Mouse (Mus musculus): ENCODE data around the gene Otp. TPM values are rescaled to one million over a fixed set of nuclear protein-coding genes. Genes with fewer than 3 reads are reported as not detected.

Gene Otp
- polyA plus RNA-seq, 1 experiment from 2014 or later = not detected

- H3K9ac ChIP-seq = no peak overlapping the region
- no peaks in the 10 kb centered on the region for H3K36me3 ChIP-seq
- 2% methylated on average over 8 of the region's 8 CpGs for whole genome bisulfite sequencing
- ATAC-seq (ENCODE audit: insufficient number of reproducible peaks, low FRiP score) = no peak
- peaks cover 75% of the 10 kb centered on the region for H3K27me3 ChIP-seq (replicated peaks)
- no peak overlapping the region for H3K27ac ChIP-seq (ENCODE audit: poor library complexity, severe bottlenecking)
- H3K9me3 ChIP-seq (replicated peaks) = no peaks in the 10 kb centered on the region
- 0 out of 2 replicates have a peak overlapping the region, but pooled peaks have one; percentile 47 for H3K4me2 ChIP-seq
- peak overlapping the region; percentile 20 for H3K4me3 ChIP-seq
- peaks cover 10% of the 10 kb centered on the region for H3K4me1 ChIP-seq (replicated peaks)
Measured at GRCm38 (mm10) chr13:94874039-94874425, 1.4 kb upstream of the Otp start.

- Histone ChIP-seq H3K27me3 (replicated peaks) (peaks cover 69% of the 10 kb centered on the region), H3K9me3 (replicated peaks) (no peaks in the 10 kb centered on the region), H3K27ac (ENCODE audit: poor library complexity, severe bottlenecking) (no peak overlapping the region), H3K4me2 (peak overlapping the region; percentile 6; the same call in 1 of the 2 replicates), H3K4me1 (replicated peaks) (peaks cover 10% of the 10 kb centered on the region), H3K36me3 (no peaks in the 10 kb centered on the region), H3K9ac (no peak overlapping the region), H3K4me3 (no peak overlapping the region)
- 0 out of 2 replicates have a peak, but pooled peaks have one; percentile 15 for ATAC-seq (ENCODE audit: insufficient number of reproducible peaks, low FRiP score)
- WGBS = 2% methylated on average over 23 of the region's 23 CpGs
Measured at GRCm38 (mm10) chr13:94874656-94875395, 576 bp upstream of the Otp start.

GRCm38 (mm10) chr13:94876286-94877210, 1.1 kb downstream of the Otp start:
- WGBS = 2% methylated on average over 30 of the region's 30 CpGs
- H3K36me3 ChIP-seq = no peaks in the 10 kb centered on the region
- no peak overlapping the region for H3K9ac ChIP-seq
- peaks cover 10% of the 10 kb centered on the region for H3K4me1 ChIP-seq (replicated peaks)
- peaks cover 69% of the 10 kb centered on the region for H3K27me3 ChIP-seq (replicated peaks)
- ATAC-seq (ENCODE audit: insufficient number of reproducible peaks, low FRiP score) = no peak
- H3K4me2 ChIP-seq = no peak overlapping the region
- H3K9me3 ChIP-seq (replicated peaks) = no peaks in the 10 kb centered on the region
- H3K4me3 ChIP-seq = no peak overlapping the region
- no peak overlapping the region for H3K27ac ChIP-seq (ENCODE audit: poor library complexity, severe bottlenecking)

- WGBS = under 1% methylated on average over 27 of the region's 27 CpGs
- H3K27ac ChIP-seq (ENCODE audit: poor library complexity, severe bottlenecking) = no peak overlapping the region
- no peak overlapping the region for H3K4me2 ChIP-seq
- H3K9ac ChIP-seq = no peak overlapping the region
- no peak for ATAC-seq (ENCODE audit: insufficient number of reproducible peaks, low FRiP score)
- no peak overlapping the region for H3K4me3 ChIP-seq
- no peaks in the 10 kb centered on the region for H3K9me3 ChIP-seq (replicated peaks)
- no peaks in the 10 kb centered on the region for H3K36me3 ChIP-seq
- peaks cover 10% of the 10 kb centered on the region for H3K4me1 ChIP-seq (replicated peaks)
- peaks cover 71% of the 10 kb centered on the region for H3K27me3 ChIP-seq (replicated peaks)
Measured at GRCm38 (mm10) chr13:94877211-94877590, 1.8 kb downstream of the Otp start.

- Histone ChIP-seq H3K9me3 (replicated peaks) (no peaks in the 10 kb centered on the region), H3K27me3 (replicated peaks) (peaks cover 72% of the 10 kb centered on the region), H3K4me1 (replicated peaks) (peaks cover 17% of the 10 kb centered on the region), H3K36me3 (no peaks in the 10 kb centered on the region), H3K9ac (no peak overlapping the region), H3K4me2 (no peak overlapping the region), H3K27ac (ENCODE audit: poor library complexity, severe bottlenecking) (no peak overlapping the region), H3K4me3 (no peak overlapping the region)
- 14% methylated on average over 10 of the region's 10 CpGs for WGBS
- no peak for ATAC-seq (ENCODE audit: insufficient number of reproducible peaks, low FRiP score)
Measured at GRCm38 (mm10) chr13:94877991-94878745, 2.8 kb downstream of the Otp start.

GRCm38 (mm10) chr13:94881201-94881600, 5.8 kb downstream of the Otp start:
- H3K4me2 ChIP-seq = no peak overlapping the region
- H3K27me3 ChIP-seq (replicated peaks) = peaks cover 78% of the 10 kb centered on the region
- no peaks in the 10 kb centered on the region for H3K9me3 ChIP-seq (replicated peaks)
- no peaks in the 10 kb centered on the region for H3K36me3 ChIP-seq
- H3K27ac ChIP-seq (ENCODE audit: poor library complexity, severe bottlenecking) = no peak overlapping the region
- WGBS = 3% methylated on average over 3 of the region's 3 CpGs
- peaks cover 22% of the 10 kb centered on the region for H3K4me1 ChIP-seq (replicated peaks)
- no peak overlapping the region for H3K9ac ChIP-seq
- ATAC-seq (ENCODE audit: insufficient number of reproducible peaks, low FRiP score) = no peak
- H3K4me3 ChIP-seq = no peak overlapping the region

GRCm38 (mm10) chr13:94882221-94882620, 6.8 kb downstream of the Otp start:
- Histone ChIP-seq H3K9me3 (replicated peaks) (no peaks in the 10 kb centered on the region), H3K27me3 (replicated peaks) (peaks cover 72% of the 10 kb centered on the region), H3K9ac (no peak overlapping the region), H3K4me1 (replicated peaks) (peaks cover 22% of the 10 kb centered on the region), H3K36me3 (no peaks in the 10 kb centered on the region), H3K27ac (ENCODE audit: poor library complexity, severe bottlenecking) (no peak overlapping the region), H3K4me2 (no peak overlapping the region), H3K4me3 (peak overlapping the region; percentile 56; the same call in 1 of the 2 replicates)
- WGBS = 2% methylated on average over 10 of the region's 10 CpGs
- no peak for ATAC-seq (ENCODE audit: insufficient number of reproducible peaks, low FRiP score)

GRCm38 (mm10) chr13:94882711-94883145, 7.3 kb downstream of the Otp start:
- Histone ChIP-seq H3K4me3 (peak overlapping the region; percentile 56), H3K27me3 (replicated peaks) (peaks cover 69% of the 10 kb centered on the region), H3K27ac (ENCODE audit: poor library complexity, severe bottlenecking) (no peak overlapping the region), H3K9ac (0 out of 2 replicates have a peak overlapping the region, but pooled peaks have one; percentile 5), H3K9me3 (replicated peaks) (no peaks in the 10 kb centered on the region), H3K4me2 (peak overlapping the region; percentile 94), H3K36me3 (no peaks in the 10 kb centered on the region), H3K4me1 (replicated peaks) (peaks cover 22% of the 10 kb centered on the region)
- peak; percentile 18; the same call in 1 of the 2 replicates for ATAC-seq (ENCODE audit: insufficient number of reproducible peaks, low FRiP score)
- WGBS = under 1% methylated on average over 37 of the region's 37 CpGs

- no peak overlapping the region for H3K27ac ChIP-seq (ENCODE audit: poor library complexity, severe bottlenecking)
- peak; percentile 61; the same call in 1 of the 2 replicates for ATAC-seq (ENCODE audit: insufficient number of reproducible peaks, low FRiP score)
- H3K4me1 ChIP-seq (replicated peaks) = peaks cover 22% of the 10 kb centered on the region
- H3K4me3 ChIP-seq = peak overlapping the region; percentile 56
- WGBS = 1% methylated on average over 84 of the region's 95 CpGs
- peaks cover 72% of the 10 kb centered on the region for H3K27me3 ChIP-seq (replicated peaks)
- 0 out of 2 replicates have a peak overlapping the region, but pooled peaks have one; percentile 5 for H3K9ac ChIP-seq
- no peaks in the 10 kb centered on the region for H3K9me3 ChIP-seq (replicated peaks)
- no peaks in the 10 kb centered on the region for H3K36me3 ChIP-seq
- peak overlapping the region; percentile 94 for H3K4me2 ChIP-seq
Measured at GRCm38 (mm10) chr13:94883163-94883965, 8.0 kb downstream of the Otp start.
